In the genomic region with DNA sequence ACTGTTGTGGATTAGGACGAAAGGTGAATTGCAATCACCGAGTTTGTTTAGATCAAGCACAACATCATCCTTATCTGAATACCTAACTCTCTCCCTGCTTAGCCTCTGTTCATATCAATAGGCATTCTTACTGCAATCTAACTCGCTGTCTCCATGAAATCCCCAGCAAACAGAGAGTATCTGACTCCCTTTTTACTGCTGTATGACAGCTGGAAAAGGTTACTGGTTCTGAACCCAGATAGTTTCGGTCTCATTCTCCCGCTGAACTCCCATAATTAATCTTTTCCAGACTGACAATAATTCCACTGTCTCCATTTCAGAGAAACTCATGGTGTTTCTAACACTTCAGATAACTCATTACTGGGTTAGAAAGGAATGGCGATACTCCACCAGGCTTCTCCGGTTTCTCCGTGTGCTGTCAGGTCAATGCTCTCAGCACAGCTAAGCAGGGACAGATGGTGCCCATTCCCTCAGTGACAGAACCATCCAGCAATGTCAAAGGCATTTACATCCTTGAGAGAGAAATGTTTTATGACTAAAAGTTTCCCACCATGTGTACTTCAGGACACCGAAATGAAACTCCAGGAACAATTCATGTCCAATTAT, we compare ENCODE assay signal across 8 mouse cellular contexts.
DNase-seq lines count a peak whose midpoint lies in the region; ATAC-seq and TF ChIP-seq lines count a peak whose summit lies in the region.

No protein-coding gene starts in this region.

- H3K4me1 ChIP-seq in hindbrain, postnatal 0 days (ENCODE audit: insufficient read depth, low read length): no peaks in the 10 kb centered on the region

- no peaks in the 10 kb centered on the region for H3K9me3 ChIP-seq in hindbrain, postnatal 0 days (ENCODE audit: low read length)

- H3K27ac ChIP-seq in hindbrain, postnatal 0 days: no peak overlapping the region

- no peak overlapping the region for H3K9ac ChIP-seq in hindbrain, postnatal 0 days (replicated peaks; ENCODE audit: low read length)

- WGBS in hindbrain, postnatal 0 days: 57% methylated on average over 9 of the region's 9 CpGs

- H3K4me3 ChIP-seq in hindbrain, postnatal 0 days (ENCODE audit: low read length): no peak overlapping the region
- H3K4me3 ChIP-seq in myocyte: peak overlapping the region; percentile 15

- peak overlapping the region; percentile 16 for H3K4me2 ChIP-seq in hindbrain, postnatal 0 days (ENCODE audit: low read depth, low read length)
- peak overlapping the region; percentile 83 for H3K4me2 ChIP-seq in myocyte (ENCODE audit: low read depth)

- H3K79me2 ChIP-seq in myocyte (ENCODE audit: control insufficient read depth, insufficient read depth): no peaks in the 10 kb centered on the region

- intact Hi-C loops in left cerebral cortex, postnatal 4 days (cut with DNase I): no loop called here
- intact Hi-C loops in left cerebral cortex, postnatal 36 days (cut with DNase I): no loop called here

- H3K36me3 ChIP-seq in hindbrain, postnatal 0 days (ENCODE audit: insufficient read depth, low read length): no peaks in the 10 kb centered on the region
- no peaks in the 10 kb centered on the region for H3K36me3 ChIP-seq in myocyte (ENCODE audit: control insufficient read depth, insufficient read depth)

- TF ChIP-seq POLR2A in myocyte (IDR thresholded peaks at IDR 0.05; ENCODE audit: insufficient read length, low read depth): no peak

- TF ChIP-seq CTCF in hindbrain, postnatal 0 days (IDR thresholded peaks at IDR 0.05; ENCODE audit: low read depth): no peak

- H3ac ChIP-seq in myocyte (ENCODE audit: control insufficient read depth, insufficient read length): no peak overlapping the region

- DNase-seq in left cerebral cortex, postnatal 4 days: peak; percentile 16
- no peak for DNase-seq in left cerebral cortex, postnatal 36 days (ENCODE audit: low spot score in 2 of 2)
- peak; percentile 20 to 31 for DNase-seq in cerebellum, postnatal 36 days
- peak; percentile 48 for DNase-seq in hindbrain, postnatal 0 days (ENCODE audit: low spot score)
- DNase-seq in adrenal gland, postnatal 4 days (ENCODE audit: low spot score in 2 of 2): no peak
- no peak for DNase-seq in left cerebral cortex, adult 8-10 months (ENCODE audit: low spot score in 2 of 2)

- ATAC-seq in hindbrain, postnatal 0 days: no peak
- ATAC-seq in monocyte, adult 5-6 weeks (replicated peaks; ENCODE audit: insufficient number of reproducible peaks, low FRiP score, low TSS enrichment, poor library complexity, severe bottlenecking): no peak

- no peaks in the 10 kb centered on the region for H3K27me3 ChIP-seq in hindbrain, postnatal 0 days (ENCODE audit: insufficient read depth, low read length)
- H3K27me3 ChIP-seq in myocyte (ENCODE audit: control insufficient read depth, insufficient read depth, insufficient read length): no peaks in the 10 kb centered on the region

TF ChIP-seq in myocyte, 11 proteins besides CTCF, POLR2A, EP300 and RAD21:
- TF ChIP-seq E2F4 (IDR thresholded peaks at IDR 0.05; ENCODE audit: insufficient read depth) (no peak), USF1 (IDR thresholded peaks at IDR 0.05; ENCODE audit: low read depth) (no peak), TCF3 (IDR thresholded peaks at IDR 0.05; ENCODE audit: insufficient read length, low read depth) (no peak), MYOG (IDR thresholded peaks at IDR 0.05; ENCODE audit: control insufficient read depth in 1 of 3, insufficient read depth in 1 of 3, insufficient read length in 2 of 3, low read depth in 2 of 3) (peak in 1 of 3 experiments; percentile 59), CEBPB (IDR thresholded peaks at IDR 0.05; ENCODE audit: insufficient read depth, poor library complexity, severe bottlenecking) (no peak), SRF (IDR thresholded peaks at IDR 0.05; ENCODE audit: control insufficient read depth, insufficient read length, low read depth) (no peak), MYOD1 (IDR thresholded peaks at IDR 0.05; ENCODE audit: control insufficient read depth in 1 of 3, insufficient read length in 2 of 3, low read depth in 2 of 3) (peak in 2 of 3 experiments; percentile 74 to 77), MAX (IDR thresholded peaks at IDR 0.05; ENCODE audit: low read depth) (no peak), TCF12 (IDR thresholded peaks at IDR 0.05; ENCODE audit: insufficient read depth, poor library complexity, severe bottlenecking) (peak; percentile 39), REST (IDR thresholded peaks at IDR 0.05; ENCODE audit: insufficient read depth, insufficient read length) (no peak), POLR2AphosphoS2 (IDR thresholded peaks at IDR 0.05; ENCODE audit: insufficient read length, low read depth) (no peak)
TF ChIP-seq in myocyte: peak in this region for 3.

Comparison
In these comparisons a context has a peak if more than half of its experiments do, and no peak if none do; other contexts are left out.
1. DNase-seq: peak in left cerebral cortex, postnatal 4 days (single experiment), cerebellum, postnatal 36 days (2 of 2) and hindbrain, postnatal 0 days (single experiment); none in left cerebral cortex, postnatal 36 days (0 of 2), adrenal gland, postnatal 4 days (0 of 2) and left cerebral cortex, adult 8-10 months (0 of 2).